Mouse (Mus musculus) MEL (cell line): Measurements from ENCODE around the gene Sash1.

Source experiments
- CTCF ChIP-seq, 3 experiments: IDR thresholded peaks in 2 of 3; conservative IDR thresholded peaks in 1 of 3; 2 replicates each; pipeline ENCODE4 v1.5.1; 2011 to 2012; ENCODE audit warnings: low read length in 3 of 3, low read depth in 2 of 3, mild to moderate bottlenecking in 2 of 3, improper control_type of control experiment in 1 of 3, inconsistent platforms in 1 of 3, mixed read lengths in 1 of 3, moderate library complexity in 1 of 3; ENCODE audit not compliant: control insufficient read depth in 1 of 3, insufficient read depth in 1 of 3, poor library complexity in 1 of 3, severe bottlenecking in 1 of 3
- E2F4 ChIP-seq: IDR thresholded peaks from 2 replicates; pipeline ENCODE4 v1.6.1; 2011; ENCODE audit warnings: low read depth, low read length, improper control_type of control experiment, borderline replicate concordance
- ELF1 ChIP-seq: IDR thresholded peaks from 2 replicates; pipeline ENCODE4 v1.6.1; 2014; ENCODE audit warnings: low read depth, mild to moderate bottlenecking, inconsistent platforms, low read length, improper control_type of control experiment, moderate library complexity
- EP300 ChIP-seq, 2 experiments: IDR thresholded peaks; 2 replicates each; pipeline ENCODE4 v1.6.1; 2011; ENCODE audit warnings: improper control_type of control experiment in 2 of 2, low read length in 2 of 2, low read depth in 1 of 2, mild to moderate bottlenecking in 1 of 2
- ETS1 ChIP-seq: IDR thresholded peaks from 2 replicates; pipeline ENCODE4 v1.6.1; 2012; ENCODE audit warnings: low read depth, mild to moderate bottlenecking, inconsistent platforms, low read length, improper control_type of control experiment, moderate library complexity
- GATA1 ChIP-seq: IDR thresholded peaks from 2 replicates; pipeline ENCODE4 v1.6.1; 2011; ENCODE audit warnings: low read depth, low read length, improper control_type of control experiment
- HCFC1 ChIP-seq: IDR thresholded peaks from 2 replicates; pipeline ENCODE4 v1.6.1; 2012; ENCODE audit warnings: low read depth, mild to moderate bottlenecking, inconsistent platforms, low read length, improper control_type of control experiment, moderate library complexity
- KAT2A ChIP-seq: conservative IDR thresholded peaks from 2 replicates; pipeline ENCODE4 v1.6.1; 2012; ENCODE audit warnings: low read depth, low read length, improper control_type of control experiment, inconsistent platforms
- MAFK ChIP-seq: IDR thresholded peaks from 2 replicates; pipeline ENCODE4 v1.6.1; 2011; ENCODE audit warnings: low read depth, mild to moderate bottlenecking, low read length, improper control_type of control experiment, borderline replicate concordance
- MAX ChIP-seq: IDR thresholded peaks from 2 replicates; pipeline ENCODE4 v1.6.1; 2011; ENCODE audit warnings: low read length, improper control_type of control experiment
- MXI1 ChIP-seq: IDR thresholded peaks from 2 replicates; pipeline ENCODE4 v1.6.1; 2011; ENCODE audit warnings: mild to moderate bottlenecking, low read depth, low read length, improper control_type of control experiment
- POLR2A ChIP-seq, 2 experiments: IDR thresholded peaks; 2 replicates each; pipeline ENCODE4 v1.6.1; 2011 to 2012; ENCODE audit warnings: low read length in 2 of 2, mild to moderate bottlenecking in 2 of 2, control low read depth in 1 of 2, improper control_type of control experiment in 1 of 2, low read depth in 1 of 2, moderate library complexity in 1 of 2; ENCODE audit not compliant: control insufficient read depth in 1 of 2, insufficient read depth in 1 of 2, poor library complexity in 1 of 2
- USF2 ChIP-seq, 2 experiments: IDR thresholded peaks; 2 replicates each; pipeline ENCODE4 v1.6.1; 2011 to 2012; ENCODE audit warnings: improper control_type of control experiment in 2 of 2, low read length in 2 of 2, borderline replicate concordance in 1 of 2, inconsistent platforms in 1 of 2, low read depth in 1 of 2, mild to moderate bottlenecking in 1 of 2; ENCODE audit not compliant: insufficient read depth in 1 of 2

- TF ChIP-seq GATA1 (no peak), CTCF (IDR thresholded peaks at IDR 0.05 in 2 of 3, conservative IDR thresholded peaks at IDR 0.05 in 1 of 3; ENCODE audit: control insufficient read depth in 1 of 3, insufficient read depth in 1 of 3, low read depth in 2 of 3, low read length in 3 of 3, poor library complexity in 1 of 3, severe bottlenecking in 1 of 3) (no peak), POLR2A (IDR thresholded peaks at IDR 0.05; ENCODE audit: control insufficient read depth in 1 of 2, insufficient read depth in 1 of 2, low read depth in 1 of 2, low read length in 2 of 2, poor library complexity in 1 of 2) (no peak), MAX (no peak), MAFK (no peak), KAT2A (no peak), EP300 (IDR thresholded peaks at IDR 0.05; ENCODE audit: low read depth in 1 of 2, low read length in 2 of 2) (no peak), MXI1 (no peak), ELF1 (no peak), ETS1 (no peak), HCFC1 (no peak), USF2 (IDR thresholded peaks at IDR 0.05; ENCODE audit: borderline replicate concordance in 1 of 2, insufficient read depth in 1 of 2, low read depth in 1 of 2, low read length in 2 of 2) (no peak), E2F4 (no peak)
Measured at GRCm38 (mm10) chr10:8886528-8886854, 621 bp upstream of the Sash1 start.
